Mouse (Mus musculus) telencephalon, adult 2 months (tissue): Measurements from ENCODE around the gene Sat1.

ENCODE experiments used
- DNase-seq: peaks from one replicate; pipeline ENCODE4 v3.0.0-alpha.2; 2011; ENCODE audit warnings: low read depth, low spot score

Gene Sat1

DNA sequence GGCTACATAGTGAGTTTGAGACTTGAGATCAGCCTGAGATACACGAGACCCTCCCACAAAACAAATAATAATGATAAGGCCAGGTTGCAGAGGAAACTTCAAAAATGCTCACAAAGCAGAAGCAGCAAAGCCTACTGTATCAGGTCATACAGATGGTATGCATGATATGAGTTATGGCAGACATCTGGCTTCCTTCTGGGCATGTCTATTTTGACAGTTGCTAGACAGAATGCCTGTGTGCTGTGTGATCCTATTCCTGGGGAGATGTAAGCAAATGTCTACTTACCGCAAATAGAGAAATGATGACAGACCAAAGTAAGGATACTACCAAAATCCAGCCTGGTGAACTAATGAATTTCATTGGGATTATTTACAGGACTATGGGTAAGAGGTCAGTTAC is 49.9 kb downstream of the Sat1 start:
- no peak for DNase-seq

- no peak for DNase-seq
Observed at GRCm38 (mm10) chrX:155163553-155163952, 52.7 kb downstream of the Sat1 start.
